Mouse (Mus musculus): ENCODE results near the gene Acad9. TPM values are rescaled to one million over a fixed set of nuclear protein-coding genes. Genes with fewer than 3 reads are reported as not detected.

The Acad9 gene
- polyA plus RNA-seq (2014; fragmentation: Illumina TruSeq; extraction: RNeasy Lipid Tissue Mini Kit (QIAGEN cat#74804); ENCODE audit: low replicate concordance), result 11.8 TPM

DNA sequence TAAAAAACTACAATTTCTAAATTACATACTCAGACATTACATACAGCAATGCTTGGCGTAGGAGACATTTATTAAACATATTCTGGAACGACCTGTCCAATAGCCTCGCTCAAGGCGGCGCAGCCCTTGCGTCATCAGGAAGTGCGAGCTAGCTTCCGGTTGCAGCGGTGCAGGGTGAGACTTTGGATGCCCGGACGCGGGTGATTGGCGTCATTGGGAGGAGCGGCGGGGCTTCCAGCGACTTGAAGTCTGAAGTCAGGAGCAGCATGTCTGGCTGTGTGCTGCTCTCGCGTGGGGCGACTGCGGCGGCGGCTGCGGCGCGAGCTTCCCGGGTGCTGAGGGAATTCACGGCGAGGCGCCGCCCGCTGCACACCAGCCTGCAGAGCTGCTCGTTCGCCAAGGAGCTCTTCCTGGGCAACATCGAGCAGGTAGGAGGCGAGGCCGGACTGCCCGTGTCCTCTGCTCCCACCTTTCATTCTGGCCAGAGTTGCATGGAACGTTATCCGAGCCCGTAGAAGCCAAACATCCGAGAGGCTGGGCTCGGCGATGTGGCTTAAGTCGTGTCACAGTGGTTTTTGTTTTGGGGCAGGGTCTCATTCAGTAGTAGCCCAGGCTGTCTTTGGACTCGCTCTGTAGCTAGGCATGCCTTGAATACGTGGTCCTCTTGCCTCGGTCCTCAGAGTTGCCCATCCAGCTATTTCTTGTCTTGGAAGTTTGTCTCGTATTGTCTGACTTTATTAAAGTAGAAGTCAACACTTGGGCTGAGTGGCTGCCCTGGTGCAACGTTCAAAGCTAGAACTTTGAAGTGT lies at the start of gene Acad9:
TSS of gene Acad9 (plus strand) at position 137 of the 809 bp plus-strand sequence.

DNA sequence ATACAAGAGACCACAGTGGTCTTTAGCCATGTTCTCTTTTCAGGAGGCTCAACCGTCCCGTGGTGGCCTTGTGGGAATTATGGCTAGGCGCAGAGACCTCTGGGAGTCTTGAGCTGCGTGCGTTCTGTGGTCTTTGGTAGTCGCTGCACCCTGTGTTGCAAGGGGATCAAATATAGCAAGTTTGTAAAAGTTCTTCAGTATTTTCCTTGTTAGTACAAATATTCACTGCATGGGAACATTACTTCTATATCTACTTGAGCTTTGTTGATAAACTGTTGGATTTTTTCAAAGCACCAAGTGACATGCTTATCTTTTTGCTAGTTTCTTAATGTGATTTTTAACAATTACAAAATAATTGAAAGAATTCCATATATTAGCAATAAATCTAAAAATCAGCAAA lies 12.3 kb upstream of the Acad9 start, which contains the start of gene Ccdc144b:
TSS of gene Ccdc144b (minus strand) at position 101 of the 400 bp plus-strand sequence.

Other genes with a start within 250 kb of the Acad9 start
- 232 TPM for gene Dcun1d1, start 128.5 kb upstream of the Acad9 start, polyA plus RNA-seq (2014; fragmentation: Illumina TruSeq; extraction: RNeasy Lipid Tissue Mini Kit (QIAGEN cat#74804); ENCODE audit: low replicate concordance)
- gene Mccc1, start 65.3 kb upstream of the Acad9 start, polyA plus RNA-seq (2014; fragmentation: Illumina TruSeq; extraction: RNeasy Lipid Tissue Mini Kit (QIAGEN cat#74804); ENCODE audit: low replicate concordance), result 40.9 TPM
- not detected for gene Ccdc144b, start 12.4 kb upstream of the Acad9 start, polyA plus RNA-seq (2014; fragmentation: Illumina TruSeq; extraction: RNeasy Lipid Tissue Mini Kit (QIAGEN cat#74804); ENCODE audit: low replicate concordance)
- gene D3Ertd254e, start 85.0 kb downstream of the Acad9 start, polyA plus RNA-seq (2014; fragmentation: Illumina TruSeq; extraction: RNeasy Lipid Tissue Mini Kit (QIAGEN cat#74804); ENCODE audit: low replicate concordance), result 6.3 TPM
- not detected for gene Qrfpr, start 156.3 kb downstream of the Acad9 start, polyA plus RNA-seq (2014; fragmentation: Illumina TruSeq; extraction: RNeasy Lipid Tissue Mini Kit (QIAGEN cat#74804); ENCODE audit: low replicate concordance)

Measured in small intestine, adult 10 weeks (tissue).